Mouse (Mus musculus): Measurements from ENCODE around the gene Jakmip3. TPM values are rescaled to one million over a fixed set of nuclear protein-coding genes. Genes with fewer than 3 reads are reported as not detected.

Gene Jakmip3
- total RNA-seq, 2 experiments from 2014 or later = 44.0 to 52.3 TPM

DNA sequence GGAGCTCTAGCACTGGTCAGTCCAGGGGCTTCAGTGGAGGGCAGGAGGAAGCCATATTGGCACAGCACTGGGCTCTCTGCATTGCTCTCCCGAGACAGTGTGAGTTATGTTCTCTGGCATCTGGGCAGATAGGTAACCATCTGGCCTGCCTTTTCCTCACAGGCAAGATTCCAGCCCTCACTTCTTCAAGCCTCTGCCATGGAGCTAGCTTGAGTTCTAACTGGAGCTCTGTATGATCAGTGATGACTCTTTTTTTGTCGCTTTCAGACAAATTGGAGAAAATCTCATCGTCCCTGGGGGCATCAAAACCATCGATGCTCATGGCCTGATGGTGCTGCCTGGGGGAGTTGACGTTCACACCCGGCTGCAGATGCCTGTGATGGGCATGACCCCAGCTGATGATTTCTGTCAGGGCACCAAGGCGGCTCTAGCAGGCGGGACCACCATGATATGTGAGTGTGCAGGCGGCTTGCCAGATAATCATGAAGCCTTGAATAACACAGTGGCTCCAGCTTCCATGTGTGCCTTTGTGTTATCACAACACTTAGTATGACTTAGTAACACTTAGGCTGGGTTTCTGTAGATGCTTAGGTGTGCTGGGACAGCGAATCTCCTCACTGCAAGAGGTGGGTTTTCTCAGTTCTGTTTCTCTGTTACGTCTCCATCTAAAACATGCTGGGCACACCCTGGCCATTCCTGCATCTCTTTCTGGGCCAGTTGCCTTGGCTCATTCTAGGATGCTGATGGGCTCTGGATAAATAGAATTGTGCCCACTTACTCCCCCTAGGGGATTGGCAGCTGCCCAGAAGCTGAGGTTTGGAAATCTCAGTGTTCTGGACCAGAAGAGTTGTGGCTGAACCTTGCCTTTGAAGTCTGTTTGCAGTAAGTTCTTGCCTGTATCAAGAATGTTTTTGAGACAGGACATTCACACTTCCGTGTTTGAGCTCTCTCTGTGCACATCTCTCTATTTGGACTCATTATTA lies 149.7 kb downstream of the Jakmip3 start:
- intact Hi-C loops (cut with DNase I) = no loop called here
- DNase-seq (ENCODE audit: low spot score in 2 of 2) = no peak

DNA sequence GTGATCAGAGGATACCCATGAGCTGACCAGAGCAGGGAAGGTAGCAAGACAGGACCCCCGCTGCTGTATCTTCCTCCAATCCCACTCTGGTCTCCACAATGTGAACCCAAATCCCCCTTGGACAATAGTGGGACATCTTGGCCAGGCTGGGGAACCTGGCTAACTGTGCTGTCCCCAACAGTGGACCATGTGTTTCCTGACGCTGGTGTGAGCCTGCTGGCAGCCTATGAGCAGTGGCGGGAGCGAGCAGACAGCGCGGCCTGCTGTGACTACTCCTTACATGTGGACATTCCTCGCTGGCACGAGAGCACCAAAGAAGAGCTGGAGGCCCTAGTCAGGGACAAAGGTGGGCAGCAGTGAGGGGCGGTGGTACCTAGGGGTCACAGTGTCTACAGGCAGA lies 151.2 kb downstream of the Jakmip3 start:
- no peak for DNase-seq (ENCODE audit: low spot score in 2 of 2)
- intact Hi-C loops (cut with DNase I) = no loop called here

DNA sequence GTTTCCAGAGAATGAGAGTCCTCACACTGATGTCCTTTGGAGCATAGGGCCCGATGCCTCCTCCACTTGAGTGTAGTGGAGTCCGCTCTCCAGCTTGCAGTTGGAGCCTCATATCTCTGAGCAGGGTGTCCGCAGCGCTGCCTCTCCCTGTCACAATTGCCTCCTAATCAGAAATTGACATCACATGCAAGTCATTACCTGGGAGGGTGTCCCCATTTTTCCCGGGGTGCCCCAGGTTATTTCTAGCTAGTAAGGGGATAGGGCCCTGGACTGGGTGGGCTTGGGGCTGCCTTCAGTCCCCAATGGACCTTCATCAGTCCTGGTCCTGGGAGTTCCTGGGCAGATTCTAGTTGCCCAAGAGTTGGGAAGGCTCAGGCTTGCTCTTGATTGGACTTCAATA lies 152.1 kb downstream of the Jakmip3 start:
- no peak for DNase-seq (ENCODE audit: low spot score in 2 of 2)
- intact Hi-C loops (cut with DNase I) = no loop called here

DNA sequence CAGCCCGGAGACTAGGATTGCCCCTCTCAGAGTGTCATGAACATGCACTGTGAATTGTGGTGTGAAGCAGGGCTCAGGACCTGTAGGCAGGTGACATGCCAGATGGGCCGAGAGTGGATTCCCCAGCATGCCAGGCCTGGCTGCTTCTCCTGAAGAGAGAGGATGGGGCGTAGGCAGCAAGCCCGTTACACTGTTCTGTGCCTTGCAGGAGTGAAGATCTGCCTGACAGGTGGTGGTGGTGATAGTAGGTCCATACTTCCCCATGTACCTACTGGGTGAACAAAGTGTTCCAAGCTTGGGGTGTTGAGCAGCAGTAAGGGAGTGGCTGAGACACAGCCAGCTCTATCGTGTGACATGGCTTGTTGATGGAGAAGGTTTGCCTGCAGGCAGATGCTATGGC lies 152.6 kb downstream of the Jakmip3 start:
- DNase-seq (ENCODE audit: low spot score in 2 of 2) = peak in 1 of 2 experiments; percentile 58
- intact Hi-C loops (cut with DNase I) = no loop called here

DNA sequence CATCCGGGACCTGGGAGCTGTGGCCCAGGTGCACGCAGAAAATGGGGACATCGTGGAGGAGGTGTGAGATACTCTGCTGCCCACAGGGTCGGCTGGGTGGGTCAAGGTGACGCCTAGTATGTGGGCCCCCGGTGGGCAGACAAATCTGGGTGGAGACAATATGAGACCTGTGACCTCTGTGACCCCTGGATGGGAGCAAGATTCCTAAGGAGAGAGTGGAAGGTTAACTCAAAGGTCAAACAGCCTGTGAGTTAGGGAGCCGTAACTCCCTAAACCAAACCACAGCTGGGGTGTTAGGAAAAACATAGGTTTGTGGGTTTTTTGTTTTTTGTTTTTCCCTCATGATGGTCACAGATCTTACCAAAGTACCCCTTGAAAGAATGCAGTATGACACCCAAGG lies 153.3 kb downstream of the Jakmip3 start:
- intact Hi-C loops (cut with DNase I) = no loop called here
- no peak for DNase-seq (ENCODE audit: low spot score in 2 of 2)

DNA sequence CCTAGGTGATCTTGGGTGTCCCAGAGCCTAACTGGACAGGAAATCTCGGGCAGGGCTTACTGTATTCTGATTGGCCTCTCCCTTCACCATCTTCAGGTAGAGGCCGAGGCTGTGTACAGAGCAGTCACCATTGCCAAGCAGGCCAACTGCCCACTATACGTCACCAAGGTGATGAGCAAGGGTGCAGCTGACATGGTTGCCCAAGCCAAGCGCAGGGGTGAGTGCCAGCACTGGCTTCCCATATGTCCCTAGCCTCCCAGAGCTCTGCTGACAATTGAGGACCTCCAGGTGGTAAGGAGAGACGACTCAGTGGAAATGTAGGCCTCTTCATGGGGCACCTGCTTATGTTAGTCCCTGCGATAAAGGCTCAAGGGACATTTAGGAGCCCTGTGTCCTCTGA lies 154.2 kb downstream of the Jakmip3 start:
- intact Hi-C loops (cut with DNase I) = no loop called here
- no peak for DNase-seq (ENCODE audit: low spot score in 2 of 2)

DNA sequence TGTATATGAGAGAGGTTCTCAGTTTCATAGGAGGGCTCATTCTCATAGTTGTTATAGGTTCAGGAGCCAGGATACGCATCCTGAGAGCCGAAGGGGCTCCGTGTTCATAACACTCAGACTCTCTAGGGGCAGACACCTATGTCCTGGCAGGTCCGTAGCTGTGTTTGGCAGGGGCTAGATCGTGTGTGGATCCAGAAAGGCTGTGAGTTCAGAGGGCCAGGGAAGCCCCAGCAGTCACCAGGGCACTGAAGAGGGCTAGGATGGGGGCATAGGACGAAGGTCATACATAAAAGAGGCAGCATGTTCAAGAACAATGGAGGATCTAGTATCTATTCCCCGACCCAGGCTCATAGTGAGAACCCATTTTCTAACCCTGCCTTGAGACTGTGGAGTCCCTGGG lies 154.8 kb downstream of the Jakmip3 start:
- intact Hi-C loops (cut with DNase I) = no loop called here
- no peak for DNase-seq (ENCODE audit: low spot score in 2 of 2)

DNA sequence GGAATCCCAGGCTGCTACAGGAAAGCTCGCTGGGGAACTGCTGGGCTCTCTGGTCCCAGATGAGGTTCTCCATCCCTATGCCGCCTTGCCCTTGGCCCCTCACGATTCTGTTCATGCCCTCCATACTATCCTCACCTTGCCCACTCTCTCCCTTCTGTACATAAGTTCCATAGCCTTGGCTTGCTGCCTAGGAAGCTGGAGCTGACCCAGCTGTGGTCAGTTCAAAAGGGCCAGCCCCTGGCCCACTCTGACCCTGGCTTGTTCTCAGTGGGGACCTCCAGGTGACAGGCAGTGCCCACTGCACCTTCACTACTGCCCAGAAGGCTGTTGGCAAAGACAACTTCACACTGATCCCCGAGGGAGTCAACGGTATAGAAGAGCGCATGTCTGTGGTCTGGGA lies 155.9 kb downstream of the Jakmip3 start:
- intact Hi-C loops (cut with DNase I) = no loop called here

DNA sequence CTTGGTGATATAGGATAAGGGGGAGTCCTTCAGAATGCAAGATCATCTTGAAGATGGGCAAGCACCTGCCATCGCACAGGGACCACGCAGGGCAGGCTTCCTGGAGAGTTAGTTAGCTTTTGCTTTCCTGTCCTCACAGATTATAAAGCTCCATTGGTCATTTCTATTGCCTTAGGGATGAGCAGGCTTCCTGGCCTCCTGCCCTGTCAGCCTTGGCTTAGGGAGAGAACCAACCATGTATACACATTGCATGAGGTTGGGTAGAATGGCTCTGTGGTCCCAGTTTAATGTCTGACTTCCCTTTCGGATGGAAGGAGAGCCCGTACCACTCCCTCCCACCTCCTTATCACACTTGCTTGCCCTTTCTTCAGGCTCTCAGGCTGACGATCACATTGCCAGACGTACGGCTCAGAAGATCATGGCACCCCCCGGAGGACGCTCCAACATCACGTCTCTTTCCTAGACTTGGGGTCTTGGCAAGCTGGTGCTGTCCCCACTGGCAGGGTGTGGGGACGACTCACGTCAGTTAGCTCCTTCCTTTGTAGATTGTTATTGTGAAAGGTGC lies 160.1 kb downstream of the Jakmip3 start:
- intact Hi-C loops (cut with DNase I) = no loop called here
- DNase-seq (ENCODE audit: low spot score in 2 of 2) = no peak

More for the DNA sequence above, 155.9 kb downstream of the Jakmip3 start:
- no peak for DNase-seq (ENCODE audit: low spot score in 2 of 2)

DNA sequence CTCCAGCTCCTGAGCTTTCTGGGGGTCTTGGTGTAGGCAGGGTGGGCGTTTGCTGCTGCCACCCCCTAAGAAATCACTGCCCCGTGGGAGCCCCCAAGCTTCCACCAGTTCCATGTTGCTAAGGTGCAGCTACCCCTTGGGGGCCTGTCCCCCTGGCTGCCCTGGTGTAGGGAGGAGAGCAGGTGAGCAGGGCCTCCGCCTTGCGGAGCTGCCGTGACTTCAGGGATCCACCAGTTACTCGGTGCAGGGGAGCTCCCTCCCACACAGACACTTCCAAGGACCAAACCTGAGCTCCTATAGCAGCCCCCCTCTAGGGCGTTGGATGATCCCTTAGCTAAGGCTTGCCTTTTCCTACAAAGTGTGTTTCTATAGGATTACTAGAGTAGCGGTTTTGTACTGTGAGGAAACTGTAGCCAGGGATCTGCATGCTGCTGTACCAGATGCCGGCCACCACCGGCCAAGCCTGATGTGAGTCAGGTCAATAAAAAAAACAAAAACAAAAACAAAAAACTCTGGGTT lies 160.8 kb downstream of the Jakmip3 start:
- intact Hi-C loops (cut with DNase I) = no loop called here
- no peak for DNase-seq (ENCODE audit: low spot score in 2 of 2)

DNA sequence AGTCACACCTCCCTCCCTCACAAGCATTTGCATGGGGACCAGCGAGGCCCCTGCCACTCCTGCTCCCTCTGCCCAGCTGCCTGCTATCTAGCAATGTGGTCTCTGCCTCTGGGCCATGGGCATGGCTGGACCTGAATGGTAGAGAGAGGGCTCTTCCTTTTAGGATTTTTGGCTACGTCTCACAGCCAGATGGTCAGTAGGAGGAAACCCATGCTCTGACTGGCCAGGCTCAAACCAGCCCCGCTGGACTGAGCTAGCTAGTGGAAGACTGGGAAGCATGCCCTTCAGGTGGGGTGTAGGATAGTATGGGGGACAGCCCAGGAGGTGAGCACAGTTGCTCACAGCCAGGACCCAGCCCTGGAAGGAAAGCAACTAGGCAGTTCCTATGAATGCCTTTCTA lies 161.3 kb downstream of the Jakmip3 start:
- DNase-seq (ENCODE audit: low spot score in 2 of 2) = peak; percentile 37 to 43
- intact Hi-C loops (cut with DNase I) = no loop called here

DNA sequence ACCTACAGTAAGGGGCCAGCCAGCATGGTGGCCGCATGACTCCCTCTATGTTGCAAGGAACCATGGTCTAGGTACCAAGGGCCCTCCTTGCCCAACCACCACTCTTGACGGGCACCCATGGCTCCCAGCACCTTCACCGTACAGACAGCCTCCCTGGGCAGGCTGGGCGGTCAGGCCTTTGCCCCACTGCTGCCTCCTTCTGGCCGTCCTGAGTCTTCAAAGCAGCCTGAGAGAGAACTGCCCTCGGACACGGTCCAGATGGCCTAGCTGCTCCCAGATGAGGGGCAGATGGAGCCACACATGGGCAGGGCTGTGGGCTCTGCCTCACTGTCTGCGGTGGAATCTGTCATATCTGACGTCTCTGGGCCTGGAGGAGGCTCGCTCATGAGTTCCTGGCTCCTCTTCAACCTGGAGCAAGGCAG lies 163.4 kb downstream of the Jakmip3 start:
- DNase-seq (ENCODE audit: low spot score in 2 of 2) = no peak
- intact Hi-C loops (cut with DNase I) = no loop called here

DNA sequence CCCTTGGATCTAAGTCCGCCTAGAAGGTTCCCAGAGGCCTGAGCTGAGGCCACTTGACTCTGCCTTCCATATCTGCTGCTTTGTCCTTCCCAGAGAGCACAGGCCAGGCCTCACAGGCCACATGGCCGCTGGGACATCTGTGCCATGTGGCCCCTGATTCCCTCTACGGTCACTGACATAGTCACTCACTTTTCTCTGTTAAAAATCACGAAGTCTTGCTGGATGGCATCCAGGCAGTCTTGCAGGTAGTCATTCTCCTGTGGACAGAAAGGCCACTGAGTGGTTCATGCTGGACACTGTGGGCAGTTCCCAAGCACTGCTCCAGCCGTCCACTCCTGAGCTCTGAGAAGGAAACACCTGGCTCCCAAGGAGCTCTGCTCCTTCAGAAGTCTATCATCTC lies 164.5 kb downstream of the Jakmip3 start:
- intact Hi-C loops (cut with DNase I) = no loop called here

DNA sequence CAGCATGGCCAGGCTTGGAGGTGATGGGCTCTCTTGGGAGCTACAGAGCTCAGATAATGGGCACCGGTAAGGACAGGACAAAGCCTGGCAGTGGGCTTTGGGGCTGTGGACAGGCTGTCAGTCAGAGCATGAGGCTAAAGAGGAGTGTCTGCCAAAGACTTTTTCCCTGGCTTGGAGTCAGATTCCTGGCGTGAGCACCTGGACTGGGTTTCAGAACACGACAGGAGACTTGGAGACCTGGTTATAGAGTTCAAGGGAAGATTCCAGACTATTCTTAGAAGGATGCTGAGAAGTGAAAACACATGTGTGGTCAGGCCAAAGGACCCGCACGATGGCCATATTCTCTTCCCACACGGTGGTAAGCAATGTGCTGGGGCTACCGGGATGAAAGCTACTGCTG lies 165.2 kb downstream of the Jakmip3 start:
- DNase-seq (ENCODE audit: low spot score in 2 of 2) = no peak

More for the DNA sequence above, 164.5 kb downstream of the Jakmip3 start:
- no peak for DNase-seq (ENCODE audit: low spot score in 2 of 2)

DNA sequence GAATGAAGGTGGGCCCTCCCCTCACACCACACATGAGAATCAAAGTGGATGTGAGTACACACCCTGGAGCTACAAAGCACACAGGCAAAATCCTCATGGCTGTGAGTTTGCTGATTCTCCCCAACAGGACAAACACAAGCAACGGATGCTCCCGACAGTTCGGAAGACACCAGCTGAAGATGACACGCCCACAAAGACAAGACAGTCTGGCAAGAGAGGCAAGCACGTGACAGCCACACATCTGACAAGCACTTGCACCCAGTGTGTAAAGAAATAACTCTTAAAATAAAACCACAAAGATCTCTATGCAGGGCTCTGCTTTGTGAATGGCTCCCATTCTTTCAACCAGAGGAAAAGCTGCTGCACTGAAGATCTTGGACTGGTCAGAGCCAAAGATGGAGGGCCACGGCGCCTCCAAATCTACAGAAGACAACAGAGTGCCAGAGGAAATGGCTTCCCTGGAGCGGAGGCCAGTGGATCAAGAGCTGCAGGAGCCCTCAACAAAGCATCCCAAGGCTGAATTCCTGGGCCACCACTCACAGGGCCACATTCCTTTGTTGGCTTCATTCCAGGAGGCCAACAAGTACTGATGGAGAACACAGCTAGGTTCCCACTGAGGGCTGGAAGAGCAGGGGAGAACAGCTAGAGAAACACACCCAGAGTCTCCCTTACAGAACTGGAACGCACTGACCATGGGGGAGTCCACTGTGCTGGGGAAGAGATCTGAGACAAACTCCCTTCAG lies 167.5 kb downstream of the Jakmip3 start:
- intact Hi-C loops (cut with DNase I) = no loop called here
- DNase-seq (ENCODE audit: low spot score in 2 of 2) = peak in 1 of 2 experiments; percentile 47

More for the DNA sequence above, 165.2 kb downstream of the Jakmip3 start:
- intact Hi-C loops (cut with DNase I) = no loop called here

DNA sequence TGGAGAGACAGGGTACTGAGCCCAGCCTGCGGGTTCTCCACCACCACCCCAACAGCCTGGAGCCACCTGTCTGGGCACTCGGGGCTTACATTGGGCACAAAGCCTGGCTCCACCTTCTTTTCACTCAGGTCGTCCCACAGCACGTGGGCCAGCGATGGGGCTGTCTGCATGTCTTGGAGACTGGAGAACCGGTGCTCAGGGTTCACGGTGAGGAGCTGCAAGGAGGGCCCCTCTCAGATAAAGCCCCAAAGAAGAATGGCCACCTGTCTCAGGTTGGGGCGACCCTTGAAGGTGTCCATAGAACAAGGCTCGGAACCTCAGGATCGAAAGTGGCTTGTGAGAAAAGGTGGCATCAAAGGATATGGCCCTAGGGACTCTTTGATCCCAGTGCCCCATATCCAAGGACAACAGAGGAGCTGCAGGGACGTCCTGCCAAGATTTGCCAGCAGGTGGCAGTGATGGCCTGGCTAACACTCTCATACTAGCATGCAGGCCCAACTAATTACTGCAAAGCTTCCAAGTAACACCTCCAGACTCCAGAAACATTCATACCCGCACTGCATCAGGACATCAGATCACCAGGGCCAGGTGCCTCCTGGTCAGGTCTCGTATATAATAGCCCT lies 178.7 kb downstream of the Jakmip3 start:
- intact Hi-C loops (cut with DNase I) = no loop called here

DNA sequence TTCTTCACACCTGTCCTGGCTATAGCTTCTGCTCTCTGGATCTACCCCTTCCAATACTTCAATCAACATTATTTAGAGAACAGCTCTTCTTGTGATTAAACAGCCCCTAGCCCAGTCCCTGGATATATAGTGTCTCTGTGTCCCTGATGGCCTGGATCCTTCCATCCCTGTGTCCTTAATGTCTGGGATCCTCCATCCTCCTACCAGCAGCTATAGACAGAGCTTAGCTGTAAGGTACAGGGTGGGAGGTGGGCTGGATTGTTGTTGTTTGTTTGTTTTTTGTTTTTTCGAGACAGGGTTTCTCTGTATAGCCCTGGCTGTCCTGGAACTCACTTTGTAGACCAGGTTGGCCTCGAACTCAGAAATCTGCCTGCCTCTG lies 179.2 kb downstream of the Jakmip3 start:
- no peak for DNase-seq (ENCODE audit: low spot score in 2 of 2)
- intact Hi-C loops (cut with DNase I) = loop anchor here (5.0 kb wide), 2 partner anchors 78 to 183 kb away; no protein-coding TSS in a partner anchor

More for the DNA sequence above, 178.7 kb downstream of the Jakmip3 start:
- peak; percentile 74 to 80 for DNase-seq (ENCODE audit: low spot score in 2 of 2)

DNA sequence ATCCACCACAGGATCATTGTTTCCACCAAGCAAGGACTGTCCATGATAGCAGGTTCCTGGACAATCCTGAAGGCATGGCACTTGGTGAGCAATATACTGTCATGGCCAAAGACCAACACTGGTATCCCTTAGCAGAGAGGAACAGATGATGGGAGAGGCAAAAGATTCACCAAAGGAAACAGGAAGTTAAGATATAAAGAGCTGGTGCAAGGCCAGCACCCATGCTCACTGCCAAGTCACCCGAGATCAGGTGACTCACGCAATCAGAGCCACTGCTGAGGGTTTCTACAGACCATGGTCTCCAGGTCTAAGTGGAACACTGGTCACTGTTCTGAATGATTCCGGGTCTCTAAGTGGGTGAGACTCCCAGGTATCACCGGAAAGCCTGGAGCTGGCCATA lies 185.4 kb downstream of the Jakmip3 start:
- DNase-seq (ENCODE audit: low spot score in 2 of 2) = no peak
- intact Hi-C loops (cut with DNase I) = loop anchor here (5.0 kb wide), 1 partner anchor 61 kb away; no protein-coding TSS in a partner anchor

DNA sequence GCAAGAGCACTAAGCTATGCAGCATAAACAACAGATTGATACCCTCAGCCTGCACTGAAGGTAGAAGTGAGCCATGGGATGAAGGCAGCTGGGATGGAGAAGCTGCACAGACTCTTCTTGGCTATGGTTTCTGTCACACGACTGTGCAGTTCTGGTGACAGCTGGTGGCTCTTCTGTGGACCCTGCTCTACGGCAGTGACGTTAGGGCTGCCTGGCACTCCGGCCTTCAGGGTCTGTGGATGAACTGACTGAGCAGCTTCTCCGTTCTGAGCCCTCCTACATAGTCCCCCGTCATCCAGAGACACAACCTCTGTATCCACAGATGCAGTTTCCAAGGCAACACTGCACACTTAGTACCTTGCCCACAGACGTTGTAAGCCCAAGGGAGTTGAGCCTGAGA lies 186.0 kb downstream of the Jakmip3 start:
- DNase-seq (ENCODE audit: low spot score in 2 of 2) = no peak
- intact Hi-C loops (cut with DNase I) = loop anchor here (5.0 kb wide), 1 partner anchor 61 kb away; no protein-coding TSS in a partner anchor
